Comparison of ENCODE assay signal across 8 mouse cellular contexts in the genomic region with DNA sequence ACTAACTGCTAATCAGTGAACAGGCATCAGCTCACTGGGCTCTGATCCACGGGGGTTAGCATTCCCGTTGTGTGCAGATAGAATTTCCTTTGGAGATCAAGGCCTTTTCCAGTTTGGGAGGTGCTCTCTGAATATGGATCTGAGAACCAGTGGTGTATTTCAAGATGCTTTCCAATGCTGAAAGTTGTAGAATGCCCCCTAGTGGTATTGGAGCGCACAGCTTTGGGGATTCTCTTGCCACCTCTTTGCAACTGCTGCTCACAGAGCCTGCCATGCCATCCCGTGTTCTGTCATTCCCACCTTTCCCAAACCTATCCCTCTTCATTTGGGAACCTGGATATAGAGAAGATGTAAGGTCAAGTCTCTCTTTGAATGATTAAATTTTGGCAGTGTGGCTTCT.
A peak's percentile ranks its signal among the peaks of the same experiment; 100 is the strongest.
DNase-seq lines count a peak whose midpoint lies in the region; ATAC-seq and TF ChIP-seq lines count a peak whose summit lies in the region.

No protein-coding gene starts in this region.

- H3K4me1 ChIP-seq in forebrain, postnatal 0 days (ENCODE audit: insufficient read depth) = no peaks in the 10 kb centered on the region
- H3K4me1 ChIP-seq in forebrain, embryonic 15.5 days = no peaks in the 10 kb centered on the region
- H3K4me1 ChIP-seq in liver, embryonic 14.5 days (replicated peaks; ENCODE audit: control insufficient read depth in 2 of 2, insufficient read depth in 2 of 2, low read length in 1 of 2) = no peaks in the 10 kb centered on the region
- no peaks in the 10 kb centered on the region for H3K4me1 ChIP-seq in liver, embryonic 11.5 days (replicated peaks; ENCODE audit: control insufficient read depth, insufficient read depth, low read length)

- 0 out of 2 replicates have a peak, but pooled peaks cover 2% of the 10 kb centered on the region for H3K36me3 ChIP-seq in forebrain, postnatal 0 days (ENCODE audit: insufficient read depth)
- no peaks in the 10 kb centered on the region for H3K36me3 ChIP-seq in forebrain, embryonic 15.5 days
- no peaks in the 10 kb centered on the region for H3K36me3 ChIP-seq in liver, embryonic 14.5 days (replicated peaks; ENCODE audit: control insufficient read depth, insufficient read depth, low read depth)
- no peaks in the 10 kb centered on the region for H3K36me3 ChIP-seq in liver, embryonic 11.5 days (ENCODE audit: control insufficient read depth, insufficient read depth, low read length)

- TF ChIP-seq EP300 in liver, embryonic 14.5 days (IDR thresholded peaks at IDR 0.05; ENCODE audit: low read depth) = no peak

- no peak overlapping the region for H3K4me2 ChIP-seq in forebrain, postnatal 0 days (ENCODE audit: low read depth)
- H3K4me2 ChIP-seq in forebrain, embryonic 15.5 days (replicated peaks) = no peak overlapping the region
- no peak overlapping the region for H3K4me2 ChIP-seq in liver, embryonic 14.5 days (ENCODE audit: low read depth)
- no peak overlapping the region for H3K4me2 ChIP-seq in liver, embryonic 11.5 days

- ATAC-seq in forebrain, postnatal 0 days = no peak
- ATAC-seq in forebrain, embryonic 15.5 days (replicated peaks) = no peak
- no peak for ATAC-seq in liver, embryonic 14.5 days (ENCODE audit: insufficient read depth)
- ATAC-seq in liver, embryonic 11.5 days (replicated peaks; ENCODE audit: low FRiP score) = no peak
- ATAC-seq in megakaryocyte, adult 5-6 weeks (ENCODE audit: poor library complexity, severe bottlenecking) = peak; percentile 39; the same call in 1 of the 2 replicates

- H3K9ac ChIP-seq in forebrain, postnatal 0 days = no peak overlapping the region
- H3K9ac ChIP-seq in forebrain, embryonic 15.5 days (replicated peaks) = no peak overlapping the region
- H3K9ac ChIP-seq in liver, embryonic 14.5 days (replicated peaks) = no peak overlapping the region
- H3K9ac ChIP-seq in liver, embryonic 11.5 days (ENCODE audit: low read depth, low read length) = no peak overlapping the region

- WGBS in forebrain, postnatal 0 days = 46% methylated on average over 4 of the region's 4 CpGs
- WGBS in forebrain, embryonic 15.5 days = 46% methylated on average over 4 of the region's 4 CpGs
- 31% methylated on average over 4 of the region's 4 CpGs for WGBS in liver, embryonic 14.5 days (ENCODE audit: insufficient replicate concordance)
- 40% methylated on average over 4 of the region's 4 CpGs for WGBS in liver, embryonic 11.5 days

- no peak overlapping the region for H3K4me3 ChIP-seq in forebrain, postnatal 0 days (ENCODE audit: low read depth, low read length)
- no peak overlapping the region for H3K4me3 ChIP-seq in forebrain, embryonic 15.5 days
- no peak overlapping the region for H3K4me3 ChIP-seq in liver, embryonic 14.5 days (ENCODE audit: insufficient read depth in 1 of 2, low read depth in 2 of 2, low read length in 2 of 2)
- no peak overlapping the region for H3K4me3 ChIP-seq in liver, embryonic 11.5 days (ENCODE audit: low read depth, low read length)

- no peaks in the 10 kb centered on the region for H3K9me3 ChIP-seq in forebrain, postnatal 0 days (ENCODE audit: low read length)
- H3K9me3 ChIP-seq in forebrain, embryonic 15.5 days = no peaks in the 10 kb centered on the region
- no peaks in the 10 kb centered on the region for H3K9me3 ChIP-seq in liver, embryonic 14.5 days (ENCODE audit: control insufficient read depth, low read length)
- H3K9me3 ChIP-seq in liver, embryonic 11.5 days (ENCODE audit: control insufficient read depth, low read length) = no peaks in the 10 kb centered on the region

- no peaks in the 10 kb centered on the region for H3K27me3 ChIP-seq in forebrain, postnatal 0 days (ENCODE audit: insufficient read depth, low read length)
- 0 out of 2 replicates have a peak, but pooled peaks cover 3% of the 10 kb centered on the region for H3K27me3 ChIP-seq in forebrain, embryonic 15.5 days
- no peaks in the 10 kb centered on the region for H3K27me3 ChIP-seq in liver, embryonic 14.5 days (ENCODE audit: control insufficient read depth, insufficient read depth, low read length)
- no peaks in the 10 kb centered on the region for H3K27me3 ChIP-seq in liver, embryonic 11.5 days (replicated peaks; ENCODE audit: control insufficient read depth, insufficient read depth, low read length)

- no peak overlapping the region for H3K27ac ChIP-seq in forebrain, postnatal 0 days (ENCODE audit: low read depth, low read length)
- no peak overlapping the region for H3K27ac ChIP-seq in forebrain, embryonic 15.5 days (replicated peaks)
- H3K27ac ChIP-seq in liver, embryonic 14.5 days = no peak overlapping the region
- no peak overlapping the region for H3K27ac ChIP-seq in liver, embryonic 11.5 days (ENCODE audit: low read depth, low read length)

- TF ChIP-seq CTCF in forebrain, postnatal 0 days (IDR thresholded peaks at IDR 0.05; ENCODE audit: low read depth) = peak; percentile 50
- TF ChIP-seq CTCF in liver, embryonic 14.5 days (IDR thresholded peaks at IDR 0.05; ENCODE audit: low read depth) = peak; percentile 61

- peak; percentile 4 for DNase-seq in forebrain, postnatal 0 days
- DNase-seq in liver, embryonic 14.5 days (ENCODE audit: low read depth in 3 of 3, low spot score in 3 of 3) = no peak
- no peak for DNase-seq in liver, embryonic 11.5 days (ENCODE audit: low spot score)
- DNase-seq in ZHBTc4 (ENCODE audit: low read depth, low spot score) = peak; percentile 28
- DNase-seq in spleen, postnatal 14 days (ENCODE audit: low spot score in 2 of 2) = no peak
- DNase-seq in adrenal gland, adult 18-20 months (ENCODE audit: low spot score in 2 of 2) = no peak

Comparison
In these comparisons a context has a peak if more than half of its experiments do, and no peak if none do; other contexts are left out.
1. DNase-seq: peak in forebrain, postnatal 0 days (single experiment) and ZHBTc4 (single experiment); none in liver, embryonic 14.5 days (0 of 3), liver, embryonic 11.5 days (single experiment), spleen, postnatal 14 days (0 of 2) and adrenal gland, adult 18-20 months (0 of 2).